Mouse (Mus musculus) thymus, postnatal 10 days (tissue): ENCODE results near the gene Vars.
"Not testable (repeated sequence)": the region's sequence is repeated elsewhere in the genome, so short reads cannot be mapped to it uniquely, and the experiment has no call there.

Experiments used
- DNase-seq, 2 experiments: peaks; one replicate each; pipeline ENCODE4 v3.0.0; 2021; ENCODE audit warnings: low spot score in 2 of 2

Vars gene

GRCm38 (mm10) chr17:35003022-35003838 lies 2.4 kb downstream of the Vars start:
- no peak for DNase-seq

DNA sequence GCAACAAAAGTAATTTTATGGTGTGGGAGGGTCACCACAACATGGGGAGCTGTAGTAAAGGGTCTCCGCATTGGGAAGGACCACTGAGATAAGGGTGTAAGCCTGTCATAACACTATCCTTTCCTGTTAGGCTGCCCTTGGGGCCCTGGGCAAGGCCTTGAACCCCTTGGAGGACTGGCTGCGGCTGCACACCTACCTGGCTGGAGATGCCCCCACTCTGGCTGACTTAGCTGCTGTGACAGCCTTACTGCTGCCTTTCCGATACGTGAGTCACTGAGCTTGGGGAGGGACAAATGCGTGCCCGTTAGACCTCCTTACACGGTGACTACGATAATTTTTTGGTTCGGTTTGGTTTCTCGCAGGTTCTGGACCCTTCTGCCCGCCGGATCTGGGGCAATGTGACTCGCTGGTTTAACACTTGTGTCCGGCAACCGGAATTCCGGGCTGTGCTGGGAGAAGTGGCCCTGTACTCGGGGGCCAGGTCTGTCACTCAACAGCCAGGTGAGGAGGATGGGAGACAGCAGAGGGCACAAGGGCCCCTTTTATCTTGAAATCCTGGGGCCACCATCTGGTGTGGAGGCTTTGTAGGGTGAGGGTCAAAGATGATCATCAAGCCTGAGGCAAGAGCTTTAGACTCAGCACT lies 3.4 kb downstream of the Vars start:
- no peak for DNase-seq

DNA sequence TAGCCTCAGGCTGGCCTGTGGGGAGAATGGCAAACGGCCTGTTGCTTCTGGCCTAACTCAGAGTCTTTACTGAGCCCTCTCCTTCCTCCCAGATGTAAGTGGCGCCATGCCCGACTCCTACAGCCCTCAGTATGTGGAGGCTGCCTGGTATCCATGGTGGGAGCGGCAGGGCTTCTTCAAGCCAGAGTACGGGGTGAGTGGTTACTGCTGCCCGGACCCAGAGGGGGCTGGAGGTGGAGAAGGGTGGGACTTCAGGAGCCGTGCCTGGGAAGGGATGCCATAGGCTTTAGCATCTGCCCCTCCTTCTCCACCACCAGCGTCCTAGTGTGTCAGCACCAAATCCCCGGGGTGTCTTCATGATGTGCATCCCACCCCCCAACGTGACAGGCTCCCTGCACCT lies 4.4 kb downstream of the Vars start:
- no peak for DNase-seq

GRCm38 (mm10) chr17:35005902-35006301 lies 5.1 kb downstream of the Vars start:
- DNase-seq, result not testable (repeated sequence)

- no peak for DNase-seq
Observed at GRCm38 (mm10) chr17:35007387-35007991, 6.7 kb downstream of the Vars start.

GRCm38 (mm10) chr17:35009586-35009985 lies 8.8 kb downstream of the Vars start:
- DNase-seq, result no peak

GRCm38 (mm10) chr17:35011440-35011839 lies 10.7 kb downstream of the Vars start:
- no peak for DNase-seq

- no peak for DNase-seq
Observed at GRCm38 (mm10) chr17:35012430-35012829, 11.6 kb downstream of the Vars start.

DNA sequence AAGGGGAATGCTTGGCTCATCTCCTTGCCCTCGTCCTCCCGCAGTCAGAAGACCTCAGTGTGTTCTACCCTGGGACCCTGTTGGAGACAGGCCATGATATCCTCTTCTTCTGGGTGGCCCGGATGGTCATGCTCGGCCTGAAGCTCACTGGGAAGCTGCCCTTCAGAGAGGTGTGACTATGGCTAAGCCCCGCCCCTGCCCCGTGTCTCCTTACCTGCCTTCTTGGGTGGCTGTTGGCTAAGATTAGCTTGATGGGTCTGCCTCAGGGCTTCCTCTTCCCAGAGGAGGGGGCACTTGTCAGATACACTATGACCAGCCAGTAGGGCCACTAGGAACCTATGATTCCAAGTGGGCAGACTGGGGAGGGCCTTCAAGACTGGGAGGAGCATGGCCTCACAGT lies 12.4 kb downstream of the Vars start:
- no peak for DNase-seq

DNA sequence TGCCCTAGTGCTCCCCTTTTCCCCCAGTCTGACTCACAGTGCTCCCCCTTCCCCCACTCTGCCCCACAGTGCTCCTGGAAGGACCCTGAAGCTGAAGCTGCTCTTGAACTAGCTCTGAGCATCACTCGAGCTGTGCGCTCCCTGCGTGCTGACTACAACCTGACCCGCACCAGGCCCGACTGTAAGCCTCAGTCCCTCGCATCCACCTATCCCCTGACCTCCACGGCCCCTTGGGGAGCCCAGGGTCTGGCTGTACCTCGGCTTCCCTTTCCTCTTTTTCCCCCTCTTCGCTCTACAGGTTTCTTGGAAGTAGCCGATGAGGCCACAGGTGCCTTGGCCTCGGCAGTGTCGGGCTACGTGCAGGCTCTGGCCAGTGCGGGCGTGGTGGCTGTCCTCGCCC lies 14.5 kb downstream of the Vars start:
- DNase-seq, result no peak

DNA sequence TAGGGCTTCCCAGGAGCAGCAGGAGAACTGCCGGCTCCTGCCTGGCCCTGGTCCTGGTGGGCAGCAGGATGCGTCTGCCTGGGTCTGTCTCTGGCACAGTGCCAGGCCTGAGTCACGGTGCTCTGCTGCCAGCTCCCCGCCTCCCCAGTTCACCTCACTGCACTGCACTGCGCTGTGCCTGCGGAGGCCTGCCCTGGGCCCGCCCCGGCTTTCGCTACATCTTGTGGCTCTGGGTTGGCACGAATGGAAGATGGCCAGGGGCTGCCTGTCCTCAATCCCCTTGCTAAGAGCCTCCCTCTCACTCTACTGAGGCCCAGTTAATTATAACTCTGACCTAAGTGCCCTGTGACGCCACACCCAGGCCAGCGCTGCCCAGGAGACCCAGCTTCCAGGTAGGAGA lies 15.6 kb downstream of the Vars start, which contains the start of gene Vwa7:
Gene Vwa7 (plus strand): TSS at position 204 of the 400 bp plus-strand sequence.
- DNase-seq, result no peak

DNA sequence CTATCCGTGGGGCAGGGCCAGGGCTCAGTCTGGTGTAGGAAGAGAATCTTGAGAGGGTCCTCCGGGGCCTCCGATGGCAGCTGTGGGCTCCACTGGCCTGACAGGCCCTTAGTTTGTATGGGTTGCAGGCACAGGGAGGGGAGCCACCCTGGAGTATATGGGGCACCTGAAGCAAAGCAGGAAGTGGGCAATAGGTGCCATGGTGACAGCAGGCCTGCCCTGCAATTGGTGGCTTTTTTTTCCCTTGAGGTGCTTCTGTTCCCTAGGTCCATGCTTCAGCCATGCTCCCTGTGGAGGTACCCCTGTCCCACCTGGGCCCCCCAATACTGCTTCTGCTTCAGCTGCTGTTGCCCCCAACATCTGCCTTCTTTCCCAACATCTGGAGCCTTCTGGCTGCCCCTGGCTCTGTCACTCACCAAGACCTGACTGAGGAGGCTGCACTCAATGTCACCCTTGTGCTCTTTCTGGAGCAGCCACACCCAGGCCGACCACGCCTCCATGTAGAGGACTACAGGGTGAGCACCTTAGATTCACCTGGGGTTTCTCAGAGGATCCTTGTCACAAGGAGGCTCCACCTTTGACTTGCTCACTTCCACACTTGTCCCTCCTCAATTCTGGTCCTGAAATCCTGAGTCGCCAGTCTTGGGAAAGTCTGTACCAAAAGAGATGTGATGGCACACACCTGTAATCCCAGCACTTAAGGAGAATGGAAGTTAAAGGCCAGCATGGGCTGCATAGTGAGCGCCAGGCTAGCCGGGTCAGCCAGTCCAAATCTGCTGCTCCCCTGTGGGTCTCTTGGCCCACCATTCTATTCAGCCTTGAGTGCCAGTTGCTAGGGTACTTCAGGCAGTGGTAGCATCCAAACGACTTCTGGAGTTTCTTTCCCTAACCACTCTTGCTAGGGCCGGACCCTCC lies 16.3 kb downstream of the Vars start:
- no peak for DNase-seq

DNA sequence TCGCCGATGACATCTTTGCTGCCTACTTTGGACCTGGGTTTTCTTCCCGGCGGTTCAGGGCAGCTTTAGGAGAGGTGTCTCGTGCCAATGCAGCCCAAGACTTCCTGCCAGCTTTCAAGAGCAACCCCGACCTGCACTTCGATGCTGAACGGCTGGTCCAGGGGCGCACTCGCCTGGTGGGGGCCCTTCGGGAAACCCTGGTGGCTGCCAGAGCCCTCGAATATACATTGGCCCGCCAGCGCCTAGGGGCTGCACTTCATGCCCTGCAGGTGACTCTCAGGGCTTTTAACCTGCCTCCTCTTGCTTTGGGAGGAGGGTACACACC lies 16.9 kb downstream of the Vars start:
- no peak for DNase-seq

- DNase-seq, result no peak
Observed at GRCm38 (mm10) chr17:35018171-35018570, 17.4 kb downstream of the Vars start.

GRCm38 (mm10) chr17:35019894-35020293 lies 19.1 kb downstream of the Vars start:
- DNase-seq, result no peak

- no peak for DNase-seq
Observed at GRCm38 (mm10) chr17:35020551-35020950, 19.8 kb downstream of the Vars start.

DNA sequence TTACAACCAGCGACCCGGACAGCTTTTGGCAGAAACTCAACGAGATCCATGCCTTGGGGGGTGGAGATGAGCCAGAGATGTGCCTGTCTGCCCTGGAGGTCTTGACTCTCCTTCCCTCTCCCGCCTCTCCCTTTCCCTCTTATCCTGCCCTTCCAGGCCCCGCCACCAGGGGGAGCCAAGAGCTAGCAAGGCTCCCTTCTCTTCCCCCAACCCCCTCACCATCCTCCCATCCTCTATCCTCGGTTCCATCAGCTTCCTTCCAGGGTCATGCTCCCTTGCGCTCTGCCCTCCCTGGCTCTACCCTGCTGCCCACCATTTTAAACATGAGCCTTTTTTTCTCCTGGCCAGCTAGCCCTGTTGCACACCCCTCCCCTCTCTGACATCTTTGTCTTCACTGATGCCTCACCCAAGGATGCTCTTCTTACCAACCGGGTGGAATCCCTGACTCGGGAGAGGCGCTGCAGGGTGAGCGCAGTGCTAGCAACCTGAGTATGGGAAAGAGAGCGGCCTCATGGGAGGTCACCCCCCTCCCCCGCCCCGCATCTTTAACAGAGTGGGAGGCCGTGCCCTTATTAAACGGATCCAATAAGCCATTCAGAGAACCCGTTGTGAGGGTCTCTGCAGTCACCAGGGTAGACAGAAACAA lies 20.5 kb downstream of the Vars start:
- peak; percentile 81 to 96 for DNase-seq

DNA sequence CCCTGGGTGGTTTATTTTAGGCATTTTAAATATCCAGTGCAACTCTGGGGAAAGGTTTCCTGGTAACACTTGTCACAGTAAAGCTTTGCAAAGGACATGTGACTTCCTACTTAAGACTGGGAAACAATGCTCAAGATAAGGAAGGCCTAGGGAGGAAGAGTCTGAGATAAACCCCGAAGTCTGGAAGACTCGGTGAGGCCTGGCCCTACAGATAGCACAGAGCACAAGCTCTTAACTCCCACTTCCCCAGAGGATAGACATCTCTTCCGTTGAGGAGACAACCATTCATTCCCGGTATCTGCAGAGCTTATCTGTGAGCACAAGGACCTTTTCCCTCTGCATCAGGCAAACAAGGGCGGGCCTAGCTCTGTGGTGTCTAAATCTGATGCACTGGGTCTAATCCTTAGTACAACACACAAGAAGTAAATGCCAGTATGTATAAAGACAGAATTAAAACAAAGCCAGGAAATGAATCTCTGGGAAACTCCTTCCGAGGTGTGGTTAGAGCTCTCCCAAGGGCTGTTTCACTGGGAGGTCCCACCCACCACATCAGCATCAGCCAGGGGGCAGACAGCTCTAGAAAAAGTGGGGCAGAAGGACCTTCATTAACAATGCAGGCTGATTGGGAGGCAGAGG lies 21.2 kb downstream of the Vars start:
- DNase-seq, result no peak

GRCm38 (mm10) chr17:35022541-35023060 lies 21.8 kb downstream of the Vars start:
- no peak for DNase-seq

GRCm38 (mm10) chr17:35023221-35023620 lies 22.4 kb downstream of the Vars start:
- DNase-seq, result no peak

GRCm38 (mm10) chr17:35023756-35024155 lies 23.0 kb downstream of the Vars start:
- no peak for DNase-seq
